ENCODE assay signal across 10 mouse cellular contexts in genomic region chr17:31939292-31940060, GRCm38 (mm10).
DNase-seq lines count a peak whose midpoint lies in the region; ATAC-seq and TF ChIP-seq lines count a peak whose summit lies in the region.
"Had no signal": no experiment of that assay in that cellular context is flagged by ENCODE, and none has a peak within 500 bp of the region (broad histone marks: within the 10 kb centered on the region; RNA-seq: fewer than 3 reads in every experiment).

No protein-coding gene starts in this region.

- 59% methylated on average over 16 of the region's 16 CpGs for WGBS in liver, embryonic 14.5 days (ENCODE audit: insufficient replicate concordance)
- 72% methylated on average over 16 of the region's 16 CpGs for WGBS in liver, embryonic 12.5 days (ENCODE audit: insufficient replicate concordance)
- WGBS in embryonic facial prominence, embryonic 13.5 days, result 82% methylated on average over 16 of the region's 16 CpGs
- WGBS in stomach, embryonic 16.5 days, result 66% methylated on average over 16 of the region's 16 CpGs

- no peak overlapping the region for H3K4me2 ChIP-seq in liver, embryonic 14.5 days (ENCODE audit: low read depth)
- H3K4me2 ChIP-seq in liver, embryonic 12.5 days, result no peak overlapping the region
- H3K4me2 ChIP-seq in embryonic facial prominence, embryonic 13.5 days, result no peak overlapping the region
- no peak overlapping the region for H3K4me2 ChIP-seq in stomach, embryonic 16.5 days (ENCODE audit: low read depth, low read length)
- H3K4me2 ChIP-seq: heart, embryonic 12.5 days had no signal

- peaks cover 0 to 5% of the 10 kb centered on the region in 2 experiments; a peak in 1 of 4 replicates for H3K4me1 ChIP-seq in liver, embryonic 14.5 days (replicated peaks; ENCODE audit: control insufficient read depth in 2 of 2, insufficient read depth in 2 of 2, low read length in 1 of 2)
- H3K4me1 ChIP-seq in liver, embryonic 12.5 days, result peaks cover 10% of the 10 kb centered on the region
- H3K4me1 ChIP-seq in embryonic facial prominence, embryonic 13.5 days, result peaks cover 33% of the 10 kb centered on the region
- H3K4me1 ChIP-seq in stomach, embryonic 16.5 days (ENCODE audit: control insufficient read depth, insufficient read depth, low read length), result peaks cover 20% of the 10 kb centered on the region

- H3K4me3 ChIP-seq in liver, embryonic 14.5 days (ENCODE audit: insufficient read depth in 1 of 2, low read depth in 2 of 2, low read length in 2 of 2), result no peak overlapping the region
- no peak overlapping the region for H3K4me3 ChIP-seq in liver, embryonic 12.5 days
- H3K4me3 ChIP-seq in embryonic facial prominence, embryonic 13.5 days, result no peak overlapping the region
- H3K4me3 ChIP-seq in stomach, embryonic 16.5 days (replicated peaks; ENCODE audit: low read length), result no peak overlapping the region
- H3K4me3 ChIP-seq: heart, embryonic 12.5 days had no signal

- 0 out of 2 replicates have a peak, but pooled peaks have one; percentile 26 for ATAC-seq in liver, embryonic 14.5 days (ENCODE audit: insufficient read depth)
- no peak for ATAC-seq in liver, embryonic 12.5 days
- ATAC-seq in embryonic facial prominence, embryonic 13.5 days (ENCODE audit: insufficient number of reproducible peaks, insufficient read depth, low FRiP score, low TSS enrichment, low read depth), result no peak
- ATAC-seq in stomach, embryonic 16.5 days (ENCODE audit: insufficient read depth, low FRiP score), result no peak
- ATAC-seq: forebrain, postnatal 0 days had no signal

- H3K27ac ChIP-seq in liver, embryonic 14.5 days, result no peak overlapping the region
- H3K27ac ChIP-seq in liver, embryonic 12.5 days, result no peak overlapping the region
- peak overlapping the region; percentile 16; the same call in 1 of the 2 replicates for H3K27ac ChIP-seq in embryonic facial prominence, embryonic 13.5 days
- H3K27ac ChIP-seq in stomach, embryonic 16.5 days (ENCODE audit: low read length), result no peak overlapping the region

- no peak for TF ChIP-seq CTCF in liver, embryonic 14.5 days (IDR thresholded peaks at IDR 0.05; ENCODE audit: low read depth)

- no peaks in the 10 kb centered on the region for H3K36me3 ChIP-seq in liver, embryonic 14.5 days (replicated peaks; ENCODE audit: control insufficient read depth, insufficient read depth, low read depth)
- H3K36me3 ChIP-seq in liver, embryonic 12.5 days, result no peaks in the 10 kb centered on the region
- no peaks in the 10 kb centered on the region for H3K36me3 ChIP-seq in embryonic facial prominence, embryonic 13.5 days
- no peaks in the 10 kb centered on the region for H3K36me3 ChIP-seq in stomach, embryonic 16.5 days (ENCODE audit: control insufficient read depth, insufficient read depth, low read length)
- H3K36me3 ChIP-seq: heart, embryonic 12.5 days had no signal

- no peaks in the 10 kb centered on the region for H3K27me3 ChIP-seq in liver, embryonic 14.5 days (ENCODE audit: control insufficient read depth, insufficient read depth, low read length)
- H3K27me3 ChIP-seq in liver, embryonic 12.5 days (replicated peaks), result no peaks in the 10 kb centered on the region
- no peaks in the 10 kb centered on the region for H3K27me3 ChIP-seq in embryonic facial prominence, embryonic 13.5 days
- no peaks in the 10 kb centered on the region for H3K27me3 ChIP-seq in stomach, embryonic 16.5 days (ENCODE audit: control insufficient read depth, insufficient read depth, low read length)
- H3K27me3 ChIP-seq: heart, embryonic 12.5 days had no signal

- H3K9me3 ChIP-seq in liver, embryonic 14.5 days (ENCODE audit: control insufficient read depth, low read length), result no peaks in the 10 kb centered on the region
- no peaks in the 10 kb centered on the region for H3K9me3 ChIP-seq in liver, embryonic 12.5 days (replicated peaks)
- H3K9me3 ChIP-seq in embryonic facial prominence, embryonic 13.5 days, result no peaks in the 10 kb centered on the region
- no peaks in the 10 kb centered on the region for H3K9me3 ChIP-seq in stomach, embryonic 16.5 days (replicated peaks; ENCODE audit: control insufficient read depth, low read length)
- H3K9me3 ChIP-seq: heart, embryonic 12.5 days had no signal

- DNase-seq in liver, embryonic 14.5 days (ENCODE audit: low read depth in 3 of 3, low spot score in 3 of 3), result no peak
- peak; percentile 57 to 73 for DNase-seq in kidney, postnatal 4 days
- no peak for DNase-seq in frontal cortex, postnatal 25 days (ENCODE audit: low spot score in 2 of 2)
- no peak for DNase-seq in embryo, embryonic 10 days (ENCODE audit: low spot score)
- DNase-seq: embryo, embryonic 11 days; forebrain, postnatal 0 days had no signal

- no peak for TF ChIP-seq EP300 in liver, embryonic 14.5 days (IDR thresholded peaks at IDR 0.05; ENCODE audit: low read depth)

- H3K9ac ChIP-seq in liver, embryonic 14.5 days (replicated peaks), result no peak overlapping the region
- H3K9ac ChIP-seq in liver, embryonic 12.5 days, result no peak overlapping the region
- no peak overlapping the region for H3K9ac ChIP-seq in embryonic facial prominence, embryonic 13.5 days
- H3K9ac ChIP-seq in stomach, embryonic 16.5 days (ENCODE audit: low read length), result 0 out of 2 replicates have a peak overlapping the region, but pooled peaks have one; percentile 9
- H3K9ac ChIP-seq: forebrain, postnatal 0 days; heart, embryonic 12.5 days had no signal

Comparison
In these comparisons a context has a peak if more than half of its experiments do, and no peak if none do; other contexts are left out.
1. DNase-seq: peak in kidney, postnatal 4 days (2 of 2); none in liver, embryonic 14.5 days (0 of 3), frontal cortex, postnatal 25 days (0 of 2) and embryo, embryonic 10 days (single experiment).